ENCODE assay signal across 28 mouse cellular contexts in the genomic region with DNA sequence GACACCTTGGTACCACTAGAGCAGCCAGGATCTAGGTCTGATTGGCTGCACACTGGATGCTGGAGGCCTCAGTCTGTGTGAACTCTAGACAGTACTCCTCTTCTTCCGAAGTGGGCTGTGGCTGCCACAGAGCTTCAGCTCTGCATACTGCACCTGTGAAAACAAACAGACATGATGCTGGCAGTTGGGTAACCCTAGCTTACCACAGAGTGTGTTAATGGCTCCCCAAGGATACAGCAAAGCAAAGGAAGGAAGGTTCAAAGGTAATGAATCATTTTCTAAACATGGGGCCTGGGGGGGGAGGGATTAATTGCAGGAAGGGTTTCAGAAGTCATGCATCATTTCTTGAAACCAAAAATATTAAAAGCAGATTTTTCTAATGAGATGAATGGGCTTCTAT.
DNase-seq lines count a peak whose midpoint lies in the region; ATAC-seq and TF ChIP-seq lines count a peak whose summit lies in the region.
"Had no signal": no experiment of that assay in that cellular context is flagged by ENCODE, and none has a peak within 500 bp of the region (broad histone marks: within the 10 kb centered on the region; RNA-seq: fewer than 3 reads in every experiment).

No protein-coding gene starts in this region.

- no peaks in the 10 kb centered on the region for H3K36me3 ChIP-seq in limb, embryonic 12.5 days
- no peaks in the 10 kb centered on the region for H3K36me3 ChIP-seq in limb, embryonic 10.5 days
- no peaks in the 10 kb centered on the region for H3K36me3 ChIP-seq in embryonic facial prominence, embryonic 10.5 days (replicated peaks)
- H3K36me3 ChIP-seq in myocyte (ENCODE audit: control insufficient read depth, insufficient read depth): no peaks in the 10 kb centered on the region
- H3K36me3 ChIP-seq: intestine, embryonic 15.5 days; liver, embryonic 15.5 days; midbrain, embryonic 10.5 days; midbrain, embryonic 15.5 days; neural tube, embryonic 12.5 days had no signal

- H3K4me1 ChIP-seq in limb, embryonic 12.5 days (replicated peaks): peaks cover 4% of the 10 kb centered on the region; the same call in 1 of the 2 replicates
- peaks cover 9% of the 10 kb centered on the region; the same call in 1 of the 2 replicates for H3K4me1 ChIP-seq in limb, embryonic 10.5 days
- peaks cover 6% of the 10 kb centered on the region; the same call in 1 of the 2 replicates for H3K4me1 ChIP-seq in embryonic facial prominence, embryonic 10.5 days
- H3K4me1 ChIP-seq: intestine, embryonic 15.5 days; liver, embryonic 15.5 days; midbrain, embryonic 15.5 days; neural tube, embryonic 12.5 days had no signal

- no peak overlapping the region for H3K4me3 ChIP-seq in limb, embryonic 12.5 days (replicated peaks)
- H3K4me3 ChIP-seq in limb, embryonic 10.5 days: no peak overlapping the region
- H3K4me3 ChIP-seq in embryonic facial prominence, embryonic 10.5 days: no peak overlapping the region
- no peak overlapping the region for H3K4me3 ChIP-seq in myocyte
- H3K4me3 ChIP-seq: gastrocnemius, adult 2 months; intestine, embryonic 15.5 days; layer of hippocampus, adult 2 months; left cerebral cortex, adult 2 months; liver, embryonic 15.5 days; midbrain, embryonic 10.5 days; midbrain, embryonic 15.5 days; neural tube, embryonic 12.5 days had no signal

- H3K4me2 ChIP-seq in limb, embryonic 12.5 days: no peak overlapping the region
- H3K4me2 ChIP-seq in myocyte (ENCODE audit: low read depth): peak overlapping the region; percentile 7
- H3K4me2 ChIP-seq: intestine, embryonic 15.5 days; liver, embryonic 15.5 days; lung, embryonic 14.5 days; midbrain, embryonic 15.5 days; neural tube, embryonic 12.5 days had no signal

- H3K27me3 ChIP-seq in limb, embryonic 12.5 days: peaks cover 22% of the 10 kb centered on the region; the same call in 1 of the 2 replicates
- no peaks in the 10 kb centered on the region for H3K27me3 ChIP-seq in limb, embryonic 10.5 days (ENCODE audit: low read depth, poor library complexity, severe bottlenecking)
- no peaks in the 10 kb centered on the region for H3K27me3 ChIP-seq in embryonic facial prominence, embryonic 10.5 days (replicated peaks; ENCODE audit: low read depth, poor library complexity, severe bottlenecking)
- no peaks in the 10 kb centered on the region for H3K27me3 ChIP-seq in myocyte (ENCODE audit: control insufficient read depth, insufficient read depth, insufficient read length)
- H3K27me3 ChIP-seq: intestine, embryonic 15.5 days; liver, embryonic 15.5 days; midbrain, embryonic 15.5 days; neural tube, embryonic 12.5 days had no signal

- H3K9ac ChIP-seq in limb, embryonic 12.5 days (replicated peaks): no peak overlapping the region
- H3K9ac ChIP-seq: intestine, embryonic 15.5 days; liver, embryonic 15.5 days; lung, embryonic 14.5 days; midbrain, embryonic 15.5 days; neural tube, embryonic 12.5 days had no signal

- peak; percentile 52; the same call in 1 of the 2 replicates for ATAC-seq in limb, embryonic 12.5 days (ENCODE audit: insufficient number of reproducible peaks, insufficient read depth, low FRiP score, low TSS enrichment, low read depth)
- ATAC-seq: forebrain, embryonic 14.5 days; hindbrain, postnatal 0 days; intestine, embryonic 15.5 days; midbrain, embryonic 15.5 days had no signal

- no peak for DNase-seq in limb, embryonic 10.5 days (ENCODE audit: low spot score)
- DNase-seq in NIH3T3 (ENCODE audit: low read depth): peak; percentile 53
- peak; percentile 40 for DNase-seq in embryonic facial prominence, embryonic 10.5 days (ENCODE audit: low spot score)
- no peak for DNase-seq in thymus, postnatal 36 days
- no peak for DNase-seq in cerebellum, postnatal 14 days
- DNase-seq: adrenal gland, postnatal 25 days; cerebellum, adult 18-20 months; cerebellum, postnatal 10 days; gastrocnemius, adult 2 months; heart, postnatal 14 days; kidney, postnatal 36 days; liver; lung, embryonic 14.5 days; lung, postnatal 14 days; right cerebral cortex, postnatal 4 days; thymus, adult 2 months; thymus, postnatal 4 days had no signal

- no peaks in the 10 kb centered on the region for H3K9me3 ChIP-seq in limb, embryonic 12.5 days
- no peaks in the 10 kb centered on the region for H3K9me3 ChIP-seq in limb, embryonic 10.5 days (replicated peaks)
- H3K9me3 ChIP-seq in embryonic facial prominence, embryonic 10.5 days: no peaks in the 10 kb centered on the region
- H3K9me3 ChIP-seq: intestine, embryonic 15.5 days; liver, embryonic 15.5 days; midbrain, embryonic 10.5 days; midbrain, embryonic 15.5 days; neural tube, embryonic 12.5 days had no signal

- no peak overlapping the region for H3K27ac ChIP-seq in limb, embryonic 12.5 days
- no peak overlapping the region for H3K27ac ChIP-seq in limb, embryonic 10.5 days
- no peak overlapping the region for H3K27ac ChIP-seq in embryonic facial prominence, embryonic 10.5 days (replicated peaks)
- H3K27ac ChIP-seq: gastrocnemius, adult 2 months; hindbrain, postnatal 0 days; intestine, embryonic 15.5 days; layer of hippocampus, adult 2 months; left cerebral cortex, adult 2 months; liver, embryonic 15.5 days; midbrain, embryonic 10.5 days; midbrain, embryonic 15.5 days; neural tube, embryonic 12.5 days had no signal

- no peak for TF ChIP-seq POLR2A in myocyte (IDR thresholded peaks at IDR 0.05; ENCODE audit: insufficient read length, low read depth)

- H3K79me2 ChIP-seq in myocyte (ENCODE audit: control insufficient read depth, insufficient read depth): no peaks in the 10 kb centered on the region

- 53% methylated on average over 1 of the region's 1 CpGs for WGBS in limb, embryonic 12.5 days
- 61% methylated on average over 1 of the region's 1 CpGs for WGBS in limb, embryonic 10.5 days
- WGBS in embryonic facial prominence, embryonic 10.5 days: 41% methylated on average over 1 of the region's 1 CpGs

- H3ac ChIP-seq in myocyte (ENCODE audit: control insufficient read depth, insufficient read length): no peak overlapping the region

TF ChIP-seq in myocyte, 11 proteins besides CTCF, POLR2A, EP300 and RAD21:
- TF ChIP-seq E2F4 (IDR thresholded peaks at IDR 0.05; ENCODE audit: insufficient read depth): no peak
- TF ChIP-seq USF1 (IDR thresholded peaks at IDR 0.05; ENCODE audit: low read depth): no peak
- TF ChIP-seq MYOD1 (IDR thresholded peaks at IDR 0.05; ENCODE audit: control insufficient read depth in 1 of 3, insufficient read length in 2 of 3, low read depth in 2 of 3): peak in 2 of 3 experiments; percentile 44 to 63
- no peak for TF ChIP-seq REST (IDR thresholded peaks at IDR 0.05; ENCODE audit: insufficient read depth, insufficient read length)
- peak; percentile 81 for TF ChIP-seq CEBPB (IDR thresholded peaks at IDR 0.05; ENCODE audit: insufficient read depth, poor library complexity, severe bottlenecking)
- no peak for TF ChIP-seq SRF (IDR thresholded peaks at IDR 0.05; ENCODE audit: control insufficient read depth, insufficient read length, low read depth)
- TF ChIP-seq TCF12 (IDR thresholded peaks at IDR 0.05; ENCODE audit: insufficient read depth, poor library complexity, severe bottlenecking): peak; percentile 67
- TF ChIP-seq POLR2AphosphoS2 (IDR thresholded peaks at IDR 0.05; ENCODE audit: insufficient read length, low read depth): no peak

Comparison
In these comparisons a context has a peak if more than half of its experiments do, and no peak if none do; other contexts are left out.
1. DNase-seq: peak in NIH3T3 (single experiment) and embryonic facial prominence, embryonic 10.5 days (single experiment); none in limb, embryonic 10.5 days (single experiment), thymus, postnatal 36 days (0 of 2) and cerebellum, postnatal 14 days (0 of 2).